Mouse (Mus musculus) gastrocnemius, adult 2 months (tissue): Measurements from ENCODE around the gene Fkbp8. TPM values are rescaled to one million over a fixed set of nuclear protein-coding genes. Genes with fewer than 3 reads are reported as not detected.

ENCODE experiments used
- DNase-seq: peaks from one replicate; pipeline ENCODE4 v3.0.0; 2022
- H3K27ac ChIP-seq: fragments of 200-600 bp; 2 replicates; pipeline ENCODE4 v1.8.1; 2022; ENCODE audit warnings: mild to moderate bottlenecking
- H3K4me3 ChIP-seq: fragments of 200-600 bp; 2 replicates; pipeline ENCODE4 v1.8.1; 2022; ENCODE audit warnings: mild to moderate bottlenecking, moderate library complexity
- CTCF ChIP-seq: fragments of 200-600 bp; IDR thresholded peaks from 2 replicates; pipeline ENCODE4 v1.8.1; 2022; ENCODE audit warnings: antibody characterized with exemption, mild to moderate bottlenecking, moderate library complexity
- intact Hi-C: fragments of 180-260 bp; cut with DNase I; formaldehyde crosslinking; loops from one replicate; pipeline ENCODE4 v1.15.1; 2025
- total RNA-seq, 2 experiments: library from RNA; stranded (reverse); gene quantifications; 2 replicates each; pipeline ENCODE4 v1.2.3; 2021

Fkbp8 gene
- total RNA-seq, 2 experiments from 2014 or later: 108 to 112 TPM

GRCm38 (mm10) chr8:70519043-70519442, 8.5 kb upstream of the Fkbp8 start:
- no peak overlapping the region for H3K4me3 ChIP-seq
- DNase-seq: no peak
- H3K27ac ChIP-seq: no peak overlapping the region
- intact Hi-C loops: no loop called here
- TF ChIP-seq CTCF: no peak

GRCm38 (mm10) chr8:70519606-70520005, 7.9 kb upstream of the Fkbp8 start:
- TF ChIP-seq CTCF: no peak
- no peak for DNase-seq
- Histone ChIP-seq H3K4me3 (no peak overlapping the region), H3K27ac (no peak overlapping the region)
- intact Hi-C loops: loop anchor here (5.0 kb wide), 1 partner anchor 68 kb away; no protein-coding TSS in a partner anchor

- intact Hi-C loops: loop anchor here (2.0 to 5.0 kb wide), 2 partner anchors 16 to 65 kb away; partner anchors contain the start of gene Ell
Measured at GRCm38 (mm10) chr8:70522592-70523403, 4.7 kb upstream of the Fkbp8 start.

GRCm38 (mm10) chr8:70527111-70527511, 413 bp upstream of the Fkbp8 start:
- TF ChIP-seq CTCF: no peak
- Histone ChIP-seq H3K27ac (peak overlapping the region; percentile 98), H3K4me3 (peak overlapping the region; percentile 79)
- no peak for DNase-seq
- intact Hi-C loops: no loop called here

More at GRCm38 (mm10) chr8:70522592-70523403, 4.7 kb upstream of the Fkbp8 start:
- H3K4me3 ChIP-seq: peak overlapping the region; percentile 79
- peak overlapping the region; percentile 92 for H3K27ac ChIP-seq
- TF ChIP-seq CTCF: peak; percentile 67
- DNase-seq: peak; percentile 97

GRCm38 (mm10) chr8:70528182-70528797, 766 bp downstream of the Fkbp8 start:
- no peak for TF ChIP-seq CTCF
- DNase-seq: no peak
- intact Hi-C loops: no loop called here
- Histone ChIP-seq H3K27ac (peak overlapping the region; percentile 98), H3K4me3 (peak overlapping the region; percentile 79)

GRCm38 (mm10) chr8:70529299-70529698, 1.8 kb downstream of the Fkbp8 start:
- Histone ChIP-seq H3K4me3 (no peak overlapping the region), H3K27ac (no peak overlapping the region)
- no peak for DNase-seq
- no peak for TF ChIP-seq CTCF
- intact Hi-C loops: no loop called here

- Histone ChIP-seq H3K4me3 (no peak overlapping the region), H3K27ac (no peak overlapping the region)
- intact Hi-C loops: no loop called here
- TF ChIP-seq CTCF: no peak
- no peak for DNase-seq
Measured at GRCm38 (mm10) chr8:70529741-70530161, 2.2 kb downstream of the Fkbp8 start.

- Histone ChIP-seq H3K4me3 (no peak overlapping the region), H3K27ac (no peak overlapping the region)
- no peak for DNase-seq
- intact Hi-C loops: no loop called here
- no peak for TF ChIP-seq CTCF
Measured at GRCm38 (mm10) chr8:70530314-70530713, 2.8 kb downstream of the Fkbp8 start.

- no peak for DNase-seq
- H3K27ac ChIP-seq: no peak overlapping the region
- intact Hi-C loops: no loop called here
- TF ChIP-seq CTCF: no peak
- H3K4me3 ChIP-seq: no peak overlapping the region
Measured at GRCm38 (mm10) chr8:70534281-70534680, 6.8 kb downstream of the Fkbp8 start.

GRCm38 (mm10) chr8:70535221-70535620, 7.7 kb downstream of the Fkbp8 start:
- intact Hi-C loops: no loop called here
- no peak overlapping the region for H3K27ac ChIP-seq
- H3K4me3 ChIP-seq: no peak overlapping the region
- DNase-seq: no peak
- no peak for TF ChIP-seq CTCF

GRCm38 (mm10) chr8:70535701-70536100, 8.2 kb downstream of the Fkbp8 start:
- intact Hi-C loops: no loop called here
- no peak for TF ChIP-seq CTCF
- no peak overlapping the region for H3K4me3 ChIP-seq
- no peak for DNase-seq
- no peak overlapping the region for H3K27ac ChIP-seq

- peak overlapping the region; percentile 99 for H3K27ac ChIP-seq
- intact Hi-C loops: loop anchor here (2.0 kb wide), 1 partner anchor 15 kb away; no protein-coding TSS in a partner anchor
- peak; percentile 75 for DNase-seq
- H3K4me3 ChIP-seq: peak overlapping the region; percentile 93
- TF ChIP-seq CTCF: no peak
Measured at GRCm38 (mm10) chr8:70538024-70538579, 10.6 kb downstream of the Fkbp8 start.

- intact Hi-C loops: loop anchor here (2.0 kb wide), 1 partner anchor 16 kb away; no protein-coding TSS in a partner anchor
- peak; percentile 100 for DNase-seq
- Histone ChIP-seq H3K27ac (peak overlapping the region; percentile 99), H3K4me3 (peak overlapping the region; percentile 93)
- no peak for TF ChIP-seq CTCF
Measured at GRCm38 (mm10) chr8:70538633-70539076, 11.1 kb downstream of the Fkbp8 start.
